ENCODE assay signal across 22 mouse cellular contexts in genomic region chr1:139860176-139860575, GRCm38 (mm10). TPM values are rescaled to one million over a fixed set of nuclear protein-coding genes. Genes with fewer than 3 reads are reported as not detected.
"Had no signal": no experiment of that assay in that cellular context is flagged by ENCODE, and none has a peak within 500 bp of the region (broad histone marks: within the 10 kb centered on the region; RNA-seq: fewer than 3 reads in every experiment).

No protein-coding gene starts in this region.

- H3K4me3 ChIP-seq: neural tube, embryonic 15.5 days; stomach, embryonic 15.5 days had no signal

- H3K36me3 ChIP-seq: neural tube, embryonic 15.5 days; stomach, embryonic 15.5 days had no signal

- H3K4me1 ChIP-seq: neural tube, embryonic 15.5 days; stomach, embryonic 15.5 days had no signal

- H3K27ac ChIP-seq: neural tube, embryonic 15.5 days; stomach, embryonic 15.5 days; stomach, postnatal 0 days had no signal

- H3K9me3 ChIP-seq: neural tube, embryonic 15.5 days; stomach, embryonic 15.5 days had no signal

- DNase-seq: retina, postnatal 1 day; right cerebral cortex, adult 18-20 months; right cerebral cortex, postnatal 14 days; right cerebral cortex, postnatal 25 days; right cerebral cortex, postnatal 4 days; spleen, adult 18-20 months; thymus, adult 18-20 months; thymus, adult 2 months; thymus, postnatal 14 days; thymus, postnatal 25 days; thymus, postnatal 36 days; thymus, postnatal 4 days had no signal

- H3K27me3 ChIP-seq: neural tube, embryonic 15.5 days; stomach, embryonic 15.5 days had no signal

- H3K4me2 ChIP-seq: neural tube, embryonic 15.5 days; stomach, embryonic 15.5 days had no signal

- H3K9ac ChIP-seq: neural tube, embryonic 15.5 days; stomach, embryonic 15.5 days had no signal

RNA-seq across cellular contexts. Expression of gene Cfhr2, which starts 1.7 kb away (rescaled TPM):
- total RNA-seq: neutrophil, adult 5-6 weeks had no signal
- polyA plus RNA-seq: neural tube, embryonic 14.5 days; neural tube, embryonic 15.5 days; small intestine, adult 2 months; spleen, adult 2 months; stomach, embryonic 14.5 days; testis, adult 2 months; thymus, adult 2 months; thymus, postnatal 0 days had no signal
